Mouse (Mus musculus): Measurements from ENCODE around the gene Phrf1. TPM values are rescaled to one million over a fixed set of nuclear protein-coding genes. Genes with fewer than 3 reads are reported as not detected.
A peak's percentile ranks its signal among the peaks of the same experiment; 100 is the strongest.

Gene Phrf1
- polyA plus RNA-seq, 1 experiment from 2014 or later = 73.3 TPM

- peak overlapping the region; percentile 64 for H3K9ac ChIP-seq (ENCODE audit: low read length)
- peaks cover 19% of the 10 kb centered on the region for H3K36me3 ChIP-seq (ENCODE audit: control insufficient read depth, insufficient read depth, low read length)
- WGBS = 1% methylated on average over 34 of the region's 42 CpGs
- no peaks in the 10 kb centered on the region for H3K27me3 ChIP-seq (replicated peaks; ENCODE audit: control insufficient read depth, insufficient read depth, low read length)
- peak overlapping the region; percentile 84 for H3K4me2 ChIP-seq (ENCODE audit: low read length)
- ATAC-seq (replicated peaks; ENCODE audit: low FRiP score, low TSS enrichment, low read depth) (peak; percentile 65), DNase-seq (ENCODE audit: low spot score) (peak; percentile 95)
- peak overlapping the region; percentile 62 for H3K4me3 ChIP-seq (ENCODE audit: low read depth, low read length)
- H3K4me1 ChIP-seq (replicated peaks; ENCODE audit: control insufficient read depth, insufficient read depth, low read length) = peaks cover 28% of the 10 kb centered on the region
- no peaks in the 10 kb centered on the region for H3K9me3 ChIP-seq (ENCODE audit: control insufficient read depth, low read length)
- H3K27ac ChIP-seq (ENCODE audit: low read depth) = peak overlapping the region; percentile 85
Measured at GRCm38 (mm10) chr7:141215880-141216733, 12.5 kb upstream of the Phrf1 start.

GRCm38 (mm10) chr7:141216894-141217293 is 11.7 kb upstream of the Phrf1 start:
- H3K27me3 ChIP-seq (replicated peaks; ENCODE audit: control insufficient read depth, insufficient read depth, low read length) = no peaks in the 10 kb centered on the region
- no peak for DNase-seq (ENCODE audit: low spot score)
- peak overlapping the region; percentile 84 for H3K4me2 ChIP-seq (ENCODE audit: low read length)

GRCm38 (mm10) chr7:141217343-141218013 is 11.1 kb upstream of the Phrf1 start:
- Histone ChIP-seq H3K27ac (ENCODE audit: low read depth) (no peak overlapping the region), H3K27me3 (replicated peaks; ENCODE audit: control insufficient read depth, insufficient read depth, low read length) (no peaks in the 10 kb centered on the region), H3K4me3 (ENCODE audit: low read depth, low read length) (no peak overlapping the region), H3K4me1 (replicated peaks; ENCODE audit: control insufficient read depth, insufficient read depth, low read length) (peaks cover 35% of the 10 kb centered on the region), H3K9me3 (ENCODE audit: control insufficient read depth, low read length) (no peaks in the 10 kb centered on the region), H3K4me2 (ENCODE audit: low read length) (peak overlapping the region; percentile 84), H3K9ac (ENCODE audit: low read length) (no peak overlapping the region), H3K36me3 (ENCODE audit: control insufficient read depth, insufficient read depth, low read length) (peaks cover 19% of the 10 kb centered on the region)
- 87% methylated on average over 17 of the region's 17 CpGs for WGBS
- no peak for DNase-seq (ENCODE audit: low spot score)
- no peak for ATAC-seq (replicated peaks; ENCODE audit: low FRiP score, low TSS enrichment, low read depth)

More at GRCm38 (mm10) chr7:141216894-141217293, 11.7 kb upstream of the Phrf1 start:
- Histone ChIP-seq H3K4me1 (replicated peaks; ENCODE audit: control insufficient read depth, insufficient read depth, low read length) (peaks cover 29% of the 10 kb centered on the region), H3K27ac (ENCODE audit: low read depth) (0 out of 2 replicates have a peak overlapping the region, but pooled peaks have one; percentile 33), H3K36me3 (ENCODE audit: control insufficient read depth, insufficient read depth, low read length) (peaks cover 19% of the 10 kb centered on the region), H3K9me3 (ENCODE audit: control insufficient read depth, low read length) (no peaks in the 10 kb centered on the region), H3K4me3 (ENCODE audit: low read depth, low read length) (peak overlapping the region; percentile 62), H3K9ac (ENCODE audit: low read length) (peak overlapping the region; percentile 64)
- 77% methylated on average over 11 of the region's 11 CpGs for WGBS
- ATAC-seq (replicated peaks; ENCODE audit: low FRiP score, low TSS enrichment, low read depth) = no peak

- H3K36me3 ChIP-seq (ENCODE audit: control insufficient read depth, insufficient read depth, low read length) = peaks cover 19% of the 10 kb centered on the region
- H3K27me3 ChIP-seq (replicated peaks; ENCODE audit: control insufficient read depth, insufficient read depth, low read length) = no peaks in the 10 kb centered on the region
- no peaks in the 10 kb centered on the region for H3K9me3 ChIP-seq (ENCODE audit: control insufficient read depth, low read length)
- H3K4me2 ChIP-seq (ENCODE audit: low read length) = peak overlapping the region; percentile 84; the same call in 1 of the 2 replicates
- no peak overlapping the region for H3K9ac ChIP-seq (ENCODE audit: low read length)
- 73% methylated on average over 3 of the region's 3 CpGs for WGBS
- no peak overlapping the region for H3K4me3 ChIP-seq (ENCODE audit: low read depth, low read length)
- peaks cover 42% of the 10 kb centered on the region for H3K4me1 ChIP-seq (replicated peaks; ENCODE audit: control insufficient read depth, insufficient read depth, low read length)
- no peak for DNase-seq (ENCODE audit: low spot score)
- H3K27ac ChIP-seq (ENCODE audit: low read depth) = no peak overlapping the region
- ATAC-seq (replicated peaks; ENCODE audit: low FRiP score, low TSS enrichment, low read depth) = no peak
Measured at GRCm38 (mm10) chr7:141218141-141218540, 10.4 kb upstream of the Phrf1 start.

- Histone ChIP-seq H3K4me1 (replicated peaks; ENCODE audit: control insufficient read depth, insufficient read depth, low read length) (peaks cover 42% of the 10 kb centered on the region), H3K9ac (ENCODE audit: low read length) (no peak overlapping the region), H3K9me3 (ENCODE audit: control insufficient read depth, low read length) (no peaks in the 10 kb centered on the region), H3K27me3 (replicated peaks; ENCODE audit: control insufficient read depth, insufficient read depth, low read length) (no peaks in the 10 kb centered on the region), H3K4me3 (ENCODE audit: low read depth, low read length) (no peak overlapping the region), H3K27ac (ENCODE audit: low read depth) (no peak overlapping the region), H3K4me2 (ENCODE audit: low read length) (no peak overlapping the region), H3K36me3 (ENCODE audit: control insufficient read depth, insufficient read depth, low read length) (peaks cover 19% of the 10 kb centered on the region)
- 86% methylated on average over 5 of the region's 5 CpGs for WGBS
- ATAC-seq (replicated peaks; ENCODE audit: low FRiP score, low TSS enrichment, low read depth) (no peak), DNase-seq (ENCODE audit: low spot score) (no peak)
Measured at GRCm38 (mm10) chr7:141218557-141219133, 9.9 kb upstream of the Phrf1 start.

- Histone ChIP-seq H3K36me3 (ENCODE audit: control insufficient read depth, insufficient read depth, low read length) (peaks cover 19% of the 10 kb centered on the region), H3K4me1 (replicated peaks; ENCODE audit: control insufficient read depth, insufficient read depth, low read length) (peaks cover 42% of the 10 kb centered on the region), H3K9me3 (ENCODE audit: control insufficient read depth, low read length) (no peaks in the 10 kb centered on the region), H3K9ac (ENCODE audit: low read length) (no peak overlapping the region), H3K27me3 (replicated peaks; ENCODE audit: control insufficient read depth, insufficient read depth, low read length) (no peaks in the 10 kb centered on the region), H3K27ac (ENCODE audit: low read depth) (no peak overlapping the region), H3K4me3 (ENCODE audit: low read depth, low read length) (no peak overlapping the region), H3K4me2 (ENCODE audit: low read length) (peak overlapping the region; percentile 56)
- no peak for ATAC-seq (replicated peaks; ENCODE audit: low FRiP score, low TSS enrichment, low read depth)
- 92% methylated on average over 1 of the region's 1 CpGs for WGBS
- no peak for DNase-seq (ENCODE audit: low spot score)
Measured at GRCm38 (mm10) chr7:141219558-141220099, 9.0 kb upstream of the Phrf1 start.

GRCm38 (mm10) chr7:141220377-141220776 is 8.2 kb upstream of the Phrf1 start:
- 68% methylated on average over 1 of the region's 1 CpGs for WGBS
- DNase-seq (ENCODE audit: low spot score) (no peak), ATAC-seq (replicated peaks; ENCODE audit: low FRiP score, low TSS enrichment, low read depth) (no peak)
- no peak overlapping the region; the same call in 1 of the 2 replicates for H3K9ac ChIP-seq (ENCODE audit: low read length)
- peak overlapping the region; percentile 56 for H3K4me2 ChIP-seq (ENCODE audit: low read length)
- H3K36me3 ChIP-seq (ENCODE audit: control insufficient read depth, insufficient read depth, low read length) = peaks cover 19% of the 10 kb centered on the region
- no peaks in the 10 kb centered on the region for H3K27me3 ChIP-seq (replicated peaks; ENCODE audit: control insufficient read depth, insufficient read depth, low read length)
- peaks cover 37% of the 10 kb centered on the region for H3K4me1 ChIP-seq (replicated peaks; ENCODE audit: control insufficient read depth, insufficient read depth, low read length)
- H3K4me3 ChIP-seq (ENCODE audit: low read depth, low read length) = peak overlapping the region; percentile 59; the same call in 1 of the 2 replicates
- H3K27ac ChIP-seq (ENCODE audit: low read depth) = no peak overlapping the region
- H3K9me3 ChIP-seq (ENCODE audit: control insufficient read depth, low read length) = no peaks in the 10 kb centered on the region
